Mouse (Mus musculus) T-helper 17 cell (primary cell): ENCODE measurements around the gene Pparg.

Experiments
- in situ Hi-C, 2 experiments: fragments of 300-600 bp; cut with MboI, MseI; formaldehyde crosslinking; loops; 1 replicate in 1 of 2; 2 replicates in 1 of 2; pipeline ENCODE4 v1.15.1; 2025; ENCODE audit warnings: high pct_unique_total_duplicates in 2 of 2

Pparg gene

GRCm38 (mm10) chr6:115462743-115463337, 102.1 kb downstream of the Pparg start:
- in situ Hi-C loops = no loop called here

- in situ Hi-C loops = no loop called here
These were observed 102.6 kb downstream of the Pparg start for GRCm38 (mm10) chr6:115463338-115463737.

DNA sequence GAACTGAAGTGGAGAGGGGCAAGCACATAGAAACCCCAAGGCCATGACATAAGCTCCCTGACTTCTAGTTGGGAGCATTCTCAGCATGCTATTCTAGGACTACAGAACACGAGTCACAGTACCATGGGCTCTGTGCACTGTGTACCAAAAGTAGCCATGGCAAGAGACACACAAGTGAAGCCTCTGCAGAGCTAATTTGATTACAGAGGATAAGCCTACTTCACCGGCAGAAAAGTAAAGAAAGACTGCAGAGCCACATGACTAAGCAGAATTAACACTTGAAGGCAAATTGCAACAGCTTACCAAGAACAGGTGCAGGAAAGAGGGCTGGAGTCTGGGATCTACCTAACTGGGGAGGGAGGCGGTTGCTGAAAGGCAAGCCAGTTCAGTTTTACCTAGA, 103.9 kb downstream of the Pparg start:
- in situ Hi-C loops = no loop called here

- in situ Hi-C loops = no loop called here
These were observed 104.7 kb downstream of the Pparg start for GRCm38 (mm10) chr6:115465463-115465862.

- in situ Hi-C loops = no loop called here
These were observed 105.1 kb downstream of the Pparg start for GRCm38 (mm10) chr6:115465876-115466275.

GRCm38 (mm10) chr6:115466601-115467000, 105.8 kb downstream of the Pparg start:
- in situ Hi-C loops = no loop called here

DNA sequence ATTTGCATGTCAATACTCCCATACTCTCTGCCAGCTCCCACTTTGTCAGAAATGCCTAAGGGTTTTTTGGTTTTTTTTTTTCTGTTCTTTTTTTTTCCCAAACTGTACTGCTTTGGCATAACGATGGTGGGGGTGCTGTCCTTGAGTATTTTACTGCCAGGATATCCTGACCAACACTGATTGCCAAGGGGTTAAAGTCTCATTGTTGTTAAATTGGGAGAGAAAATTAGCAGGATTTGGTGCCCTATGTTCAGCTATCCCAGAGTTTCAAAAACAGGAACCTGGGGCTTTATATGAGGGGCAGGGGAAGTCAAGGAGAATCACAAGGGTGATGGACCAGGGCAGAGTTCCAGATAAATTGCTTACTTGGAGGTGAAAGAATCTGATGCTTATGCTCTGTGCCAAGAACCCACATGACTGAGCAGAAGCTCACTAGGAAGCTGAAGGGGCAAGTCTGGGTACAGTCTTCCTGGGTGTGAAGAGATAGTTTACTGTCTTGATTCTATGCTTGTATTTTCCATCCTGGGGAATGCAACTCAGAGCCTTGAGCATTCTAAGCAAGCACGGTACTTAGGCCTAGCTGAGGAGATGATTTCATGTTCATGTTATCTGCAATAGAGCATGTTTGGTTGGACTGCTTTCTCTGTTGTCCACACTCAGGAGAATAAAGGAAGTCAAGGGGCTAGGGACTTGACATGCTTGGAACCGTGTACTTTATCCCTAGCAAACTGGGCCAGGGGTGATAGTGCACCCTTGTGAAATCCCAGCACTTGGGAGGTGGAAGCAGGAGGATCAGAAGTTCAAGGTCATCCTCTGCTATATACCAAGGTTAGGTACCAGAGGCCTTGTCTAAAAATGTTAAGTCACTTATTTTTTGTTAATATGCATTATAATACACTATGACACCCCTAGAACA, 109.2 kb downstream of the Pparg start:
- in situ Hi-C loops = no loop called here

- in situ Hi-C loops = no loop called here
These were observed 111.2 kb downstream of the Pparg start for GRCm38 (mm10) chr6:115471956-115472355.

- in situ Hi-C loops = no loop called here
These were observed 116.4 kb downstream of the Pparg start for GRCm38 (mm10) chr6:115477081-115477695.

DNA sequence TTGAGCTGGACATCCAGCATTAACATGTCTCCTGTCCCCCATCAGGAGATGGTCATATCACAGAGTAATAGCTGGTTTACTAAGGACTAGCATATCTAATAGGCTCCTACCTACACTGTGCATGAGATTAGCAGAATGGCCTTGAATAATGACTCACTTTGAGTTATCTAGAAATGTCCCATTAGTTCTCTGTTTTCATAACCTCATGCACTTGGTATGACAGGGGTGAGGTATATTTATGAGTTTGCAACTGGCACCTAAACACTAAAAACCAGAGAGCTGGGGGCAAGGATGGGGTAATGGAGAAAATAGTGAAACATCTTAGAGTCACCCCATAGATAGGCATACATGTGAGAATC, 119.2 kb downstream of the Pparg start:
- in situ Hi-C loops = loop anchor here in 1 of 2 experiments (5.0 kb wide), 1 partner anchor 47 kb away; no protein-coding TSS in a partner anchor

DNA sequence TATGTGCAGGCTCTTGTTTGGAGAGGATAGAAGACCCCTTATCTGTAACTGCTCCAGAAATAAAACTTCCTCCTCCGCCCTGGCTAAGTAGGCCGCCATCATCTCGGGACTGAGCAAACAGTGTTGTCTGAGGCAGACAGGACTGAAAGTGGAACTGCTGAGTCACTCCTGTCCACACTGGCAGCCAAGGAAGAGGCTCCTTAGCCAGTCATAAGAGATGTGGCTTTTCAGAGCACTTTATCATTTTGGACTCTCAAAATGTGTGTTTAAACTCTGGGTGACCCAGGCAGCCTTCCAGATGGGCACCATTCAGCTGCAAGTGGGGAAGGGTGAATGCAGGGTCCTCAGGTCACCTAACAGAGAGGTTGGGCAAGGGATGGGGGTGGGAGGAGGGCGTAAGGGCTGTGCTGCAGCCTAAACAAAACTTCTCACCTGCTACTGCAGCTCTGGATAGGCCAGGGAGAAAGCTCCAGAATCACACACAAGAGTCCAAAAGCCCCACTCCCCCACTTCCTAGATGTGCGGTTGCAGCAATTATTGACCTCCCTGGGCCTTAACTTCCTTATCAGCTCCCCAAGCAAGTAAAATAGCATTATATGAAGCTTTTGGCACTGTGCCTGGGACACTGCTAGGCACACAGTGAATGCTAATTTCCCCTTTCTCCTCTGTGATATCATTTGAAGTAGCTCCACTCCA, 119.7 kb downstream of the Pparg start:
- in situ Hi-C loops = loop anchor here in 1 of 2 experiments (5.0 kb wide), 1 partner anchor 47 kb away; no protein-coding TSS in a partner anchor

DNA sequence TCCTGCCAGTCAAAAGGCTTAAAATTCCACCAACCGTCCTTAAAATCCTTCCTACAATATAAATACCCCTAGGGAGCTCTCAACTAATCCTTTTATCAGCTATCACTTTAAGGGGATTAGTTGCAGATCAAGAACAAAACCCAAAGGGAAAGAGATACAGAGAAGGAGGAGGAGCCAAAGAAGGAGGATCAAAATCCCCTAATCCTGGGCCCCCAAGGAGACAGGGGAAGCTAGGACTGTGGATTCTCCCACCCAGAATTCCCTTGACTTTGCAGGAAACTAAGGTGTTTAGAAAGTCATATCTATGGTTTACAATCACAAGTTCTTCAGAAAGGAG, 120.2 kb downstream of the Pparg start:
- in situ Hi-C loops = loop anchor here in 1 of 2 experiments (5.0 kb wide), 1 partner anchor 46 kb away; no protein-coding TSS in a partner anchor

- in situ Hi-C loops = loop anchor here in 1 of 2 experiments (5.0 kb wide), 1 partner anchor 46 kb away; no protein-coding TSS in a partner anchor
These were observed 120.9 kb downstream of the Pparg start for GRCm38 (mm10) chr6:115481603-115482002.

DNA sequence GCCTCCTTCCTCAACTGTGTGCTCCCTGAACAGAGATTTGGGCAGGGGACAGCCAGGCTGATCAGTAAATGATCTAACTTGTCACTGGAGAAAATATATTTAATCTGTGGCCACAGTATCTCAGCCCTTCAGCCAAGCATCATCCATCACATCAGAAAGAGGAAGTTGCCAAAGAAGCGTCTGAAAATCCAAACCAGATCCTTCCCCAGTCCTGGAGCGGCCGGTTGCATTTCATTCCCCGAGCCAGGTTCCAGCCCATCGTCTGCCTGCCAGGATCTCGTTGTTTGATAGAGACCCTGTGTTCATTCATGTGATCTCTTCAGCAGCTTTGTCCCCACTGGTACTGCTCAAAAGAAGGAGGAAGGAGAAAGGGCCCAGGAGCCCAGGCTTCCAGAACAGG, 124.9 kb downstream of the Pparg start:
- in situ Hi-C loops = no loop called here

DNA sequence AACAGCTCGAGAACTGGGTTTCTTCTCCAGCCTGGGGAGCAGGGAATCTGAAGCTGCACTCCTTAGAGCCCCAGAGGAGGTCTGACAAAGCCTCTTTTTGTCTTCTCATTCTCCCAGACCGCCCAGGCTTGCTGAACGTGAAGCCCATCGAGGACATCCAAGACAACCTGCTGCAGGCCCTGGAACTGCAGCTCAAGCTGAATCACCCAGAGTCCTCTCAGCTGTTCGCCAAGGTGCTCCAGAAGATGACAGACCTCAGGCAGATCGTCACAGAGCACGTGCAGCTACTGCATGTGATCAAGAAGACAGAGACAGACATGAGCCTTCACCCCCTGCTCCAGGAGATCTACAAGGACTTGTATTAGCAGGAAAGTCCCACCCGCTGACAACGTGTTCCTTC, 129.1 kb downstream of the Pparg start:
- in situ Hi-C loops = no loop called here

GRCm38 (mm10) chr6:115492952-115493613, 132.3 kb downstream of the Pparg start:
- in situ Hi-C loops = no loop called here

DNA sequence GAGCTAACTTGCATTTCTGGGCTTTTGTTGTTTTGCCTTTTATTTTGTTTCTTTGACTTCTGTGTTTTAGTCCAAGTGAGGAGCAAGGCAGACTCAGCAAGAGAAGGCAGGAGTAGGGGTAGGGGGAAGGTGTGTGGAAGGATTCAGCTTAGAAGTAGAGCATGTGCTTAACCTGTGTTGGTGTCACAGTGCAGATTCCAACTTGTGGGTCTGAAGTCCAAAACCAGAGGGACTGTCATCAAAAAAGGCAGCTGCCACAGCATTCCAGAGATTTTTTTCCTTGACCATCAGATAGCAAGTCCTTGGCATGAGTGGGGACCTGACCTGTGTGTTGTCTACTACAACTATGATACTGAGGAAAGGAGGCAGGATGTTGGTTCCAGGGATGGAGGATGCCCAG, 133.1 kb downstream of the Pparg start:
- in situ Hi-C loops = no loop called here

GRCm38 (mm10) chr6:115499540-115499939, 138.8 kb downstream of the Pparg start:
- in situ Hi-C loops = no loop called here

GRCm38 (mm10) chr6:115500234-115500633, 139.5 kb downstream of the Pparg start:
- in situ Hi-C loops = no loop called here

GRCm38 (mm10) chr6:115501131-115501530, 140.4 kb downstream of the Pparg start:
- in situ Hi-C loops = no loop called here

- in situ Hi-C loops = no loop called here
These were observed 142.3 kb downstream of the Pparg start for GRCm38 (mm10) chr6:115503038-115503437.
